Mouse (Mus musculus) embryonic facial prominence, embryonic 10.5 days (tissue): ENCODE measurements around the gene Susd6. TPM values are rescaled to one million over a fixed set of nuclear protein-coding genes. Genes with fewer than 3 reads are reported as not detected.
A peak's percentile ranks its signal among the peaks of the same experiment; 100 is the strongest.

Experiments used
- DNase-seq: peaks from one replicate; pipeline ENCODE4 v3.0.0-alpha.2; 2017; ENCODE audit warnings: low spot score
- H3K27ac ChIP-seq: fragments of 300-500 bp; sonication (generic); replicated peaks from 2 replicates; pipeline ENCODE4 v1.5.1; 2016; ENCODE audit warnings: mild to moderate bottlenecking
- H3K27me3 ChIP-seq: fragments of 300-500 bp; sonication (generic); replicated peaks from 2 replicates; pipeline ENCODE4 v1.6.1; 2016; ENCODE audit warnings: low read depth, mild to moderate bottlenecking; ENCODE audit not compliant: poor library complexity, severe bottlenecking
- H3K36me3 ChIP-seq: fragments of 300-500 bp; sonication (generic); replicated peaks from 2 replicates; pipeline ENCODE4 v1.6.1; 2016; ENCODE audit warnings: mild to moderate bottlenecking, moderate library complexity
- H3K4me1 ChIP-seq: fragments of 300-500 bp; sonication (generic); 2 replicates; pipeline ENCODE4 v1.6.1; 2016
- H3K4me3 ChIP-seq: fragments of 300-500 bp; sonication (generic); 2 replicates; pipeline ENCODE4 v1.5.1; 2016; ENCODE audit warnings: mild to moderate bottlenecking, moderate library complexity
- H3K9me3 ChIP-seq: fragments of 300-500 bp; sonication (generic); 2 replicates; pipeline ENCODE4 v1.6.1; 2016; ENCODE audit warnings: mild to moderate bottlenecking
- WGBS: fragments of 180-500 bp; shearing (Covaris S2); methylation state at CpG from one replicate; pipeline ENCODE4 v1.1.7; 2016; 5-methylcytosine and 5-hydroxymethylcytosine counted together
- polyA plus RNA-seq: library from polyadenylated mRNA; unstranded; fragments of >200 nt; fragmentation: Nextera tagmentation; extraction: Ambion mirVana; gene quantifications from 2 replicates; pipeline ENCODE4 v1.2.1, GENCODE M21; 2016

Susd6 gene
- polyA plus RNA-seq, 1 experiment from 2014 or later = 13.8 TPM

- no peak overlapping the region for H3K27ac ChIP-seq
- H3K27me3 ChIP-seq = no peaks in the 10 kb centered on the region
- no peaks in the 10 kb centered on the region for H3K36me3 ChIP-seq
- no peak overlapping the region for H3K4me3 ChIP-seq
- H3K4me1 ChIP-seq = peaks cover 19% of the 10 kb centered on the region
- 91% methylated on average over 6 of the region's 6 CpGs for WGBS
- H3K9me3 ChIP-seq = no peaks in the 10 kb centered on the region
- DNase-seq = no peak
These were observed 14.6 kb downstream of the Susd6 start for GRCm38 (mm10) chr12:80804861-80805428.

DNA sequence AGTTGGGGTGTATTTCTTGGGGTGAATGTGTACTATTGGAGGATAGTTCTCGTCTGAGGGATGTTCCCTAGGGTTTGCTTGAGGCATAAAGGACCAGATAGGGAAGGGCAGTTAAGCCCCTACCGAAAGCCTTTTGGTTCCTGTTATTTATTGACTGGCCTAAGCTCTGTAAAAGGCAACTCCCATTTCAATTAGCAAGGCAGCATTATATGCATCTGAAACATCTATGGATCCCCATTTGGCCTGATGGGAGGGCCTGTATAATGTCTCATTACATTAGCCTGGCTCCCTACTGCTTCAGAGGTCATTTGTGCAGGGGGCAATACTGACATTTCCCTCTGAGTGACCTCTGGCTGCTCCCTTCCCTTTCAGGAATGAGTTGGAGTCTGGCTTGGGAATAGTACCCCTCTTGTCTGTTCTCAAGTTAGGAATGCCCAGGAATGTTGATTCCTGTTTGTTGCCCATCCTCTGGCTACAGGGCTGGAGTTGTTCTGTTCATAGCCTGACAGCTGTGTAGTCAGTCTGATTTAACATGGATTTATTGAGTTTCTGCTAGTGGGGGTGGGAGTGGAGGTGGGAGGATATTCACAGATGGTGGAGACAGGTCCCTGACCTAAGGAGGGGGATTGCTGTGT lies 17.3 kb downstream of the Susd6 start:
- H3K4me3 ChIP-seq = no peak overlapping the region
- H3K27ac ChIP-seq = no peak overlapping the region
- H3K36me3 ChIP-seq = no peaks in the 10 kb centered on the region
- DNase-seq = no peak
- H3K9me3 ChIP-seq = no peaks in the 10 kb centered on the region
- 30% methylated on average over 2 of the region's 2 CpGs for WGBS
- no peaks in the 10 kb centered on the region for H3K27me3 ChIP-seq
- H3K4me1 ChIP-seq = peaks cover 30% of the 10 kb centered on the region

DNA sequence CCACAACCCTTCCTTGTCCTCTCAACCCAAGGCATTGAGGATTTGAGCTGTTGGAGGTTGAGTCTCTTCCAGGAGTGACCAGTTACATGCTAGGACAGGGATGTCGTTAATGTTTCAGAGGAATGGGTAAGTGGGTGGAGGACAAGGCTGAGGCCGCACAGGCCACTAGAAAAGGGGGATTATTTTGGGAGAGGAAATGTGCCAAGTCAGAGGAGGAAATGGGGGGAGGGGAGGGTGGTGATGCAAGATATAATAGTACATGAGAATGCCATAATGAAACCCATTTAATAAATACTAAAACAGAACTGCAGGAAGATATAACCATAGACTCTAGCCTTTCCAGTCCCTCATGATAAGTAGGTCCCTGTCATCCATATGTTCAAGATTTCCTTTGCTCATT lies 19.7 kb downstream of the Susd6 start:
- H3K36me3 ChIP-seq = no peaks in the 10 kb centered on the region
- DNase-seq = no peak
- no peaks in the 10 kb centered on the region for H3K27me3 ChIP-seq
- H3K4me1 ChIP-seq = peaks cover 31% of the 10 kb centered on the region
- no peak overlapping the region for H3K4me3 ChIP-seq
- H3K9me3 ChIP-seq = no peaks in the 10 kb centered on the region
- 79% methylated on average over 2 of the region's 2 CpGs for WGBS
- no peak overlapping the region for H3K27ac ChIP-seq

DNA sequence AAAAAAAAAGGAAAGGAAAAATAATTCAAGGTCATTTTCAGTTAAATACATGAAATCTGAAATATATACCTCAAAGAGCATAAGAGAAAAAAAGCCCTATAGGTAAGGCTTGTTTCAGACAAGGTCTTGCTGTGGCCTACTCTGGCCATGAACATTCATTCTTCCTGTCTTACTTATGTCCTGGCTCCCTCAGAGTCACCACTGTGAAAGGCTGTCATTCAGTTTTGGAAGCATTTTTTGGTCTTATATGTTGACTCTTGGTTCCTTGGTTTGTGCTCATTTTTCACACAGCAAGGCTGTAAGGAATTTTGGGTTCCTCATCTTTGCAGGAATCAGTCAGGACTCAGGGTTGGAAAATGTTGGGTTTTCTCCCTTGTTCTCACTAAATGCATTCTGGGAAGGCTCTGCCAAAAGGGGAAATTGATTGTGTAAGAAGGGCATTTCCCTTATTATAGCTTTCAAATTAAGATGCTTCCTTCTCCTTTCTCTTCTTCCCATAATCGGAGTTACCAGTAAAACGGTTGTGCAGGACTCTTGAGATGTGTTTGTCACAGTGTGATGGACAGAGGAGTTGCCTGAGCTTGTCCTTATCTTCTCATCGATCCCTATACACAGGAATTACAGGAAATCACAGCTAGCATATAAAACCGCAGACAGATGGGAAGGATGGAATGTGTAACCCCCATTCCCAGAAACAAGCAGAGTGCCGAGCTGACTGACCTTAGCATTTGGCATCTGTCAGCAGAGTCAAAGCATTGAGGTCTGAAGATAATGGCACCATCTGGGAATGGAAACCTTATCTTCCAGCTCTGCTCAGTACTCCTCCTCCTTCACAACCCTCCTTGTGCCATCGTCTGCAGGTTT lies 21.6 kb downstream of the Susd6 start:
- Histone ChIP-seq H3K36me3 (no peaks in the 10 kb centered on the region), H3K4me3 (no peak overlapping the region), H3K27ac (0 out of 2 replicates have a peak overlapping the region, but pooled peaks have one; percentile 3), H3K27me3 (no peaks in the 10 kb centered on the region), H3K4me1 (peaks cover 42% of the 10 kb centered on the region), H3K9me3 (no peaks in the 10 kb centered on the region)
- no peak for DNase-seq
- 51% methylated on average over 6 of the region's 6 CpGs for WGBS

- H3K27ac ChIP-seq = 0 out of 2 replicates have a peak overlapping the region, but pooled peaks have one; percentile 3
- H3K9me3 ChIP-seq = no peaks in the 10 kb centered on the region
- no peak overlapping the region for H3K4me3 ChIP-seq
- 60% methylated on average over 1 of the region's 1 CpGs for WGBS
- H3K36me3 ChIP-seq = no peaks in the 10 kb centered on the region
- H3K4me1 ChIP-seq = peaks cover 39% of the 10 kb centered on the region
- H3K27me3 ChIP-seq = no peaks in the 10 kb centered on the region
- DNase-seq = no peak
These were observed 22.2 kb downstream of the Susd6 start for GRCm38 (mm10) chr12:80812510-80812820.

DNA sequence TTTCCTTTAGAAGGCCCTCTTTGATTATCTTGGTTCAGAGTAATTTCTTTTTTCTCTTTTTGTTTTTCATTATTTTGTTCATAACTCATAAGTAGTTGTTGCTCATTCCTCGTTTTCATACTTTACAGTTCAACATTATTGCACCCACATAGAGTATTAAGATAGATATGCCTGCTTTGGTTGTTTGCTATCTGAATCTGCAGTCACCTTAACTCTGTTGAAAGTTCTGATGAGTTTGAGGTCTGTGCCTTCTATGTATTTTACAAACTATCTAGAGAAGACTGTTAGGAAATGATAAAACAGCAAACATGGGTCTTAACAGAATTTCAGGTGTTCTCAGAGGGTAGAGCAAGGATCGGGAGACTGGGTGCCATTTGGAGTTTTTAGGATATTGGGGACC lies 23.1 kb downstream of the Susd6 start:
- 92% methylated on average over 2 of the region's 2 CpGs for WGBS
- no peak for DNase-seq

DNA sequence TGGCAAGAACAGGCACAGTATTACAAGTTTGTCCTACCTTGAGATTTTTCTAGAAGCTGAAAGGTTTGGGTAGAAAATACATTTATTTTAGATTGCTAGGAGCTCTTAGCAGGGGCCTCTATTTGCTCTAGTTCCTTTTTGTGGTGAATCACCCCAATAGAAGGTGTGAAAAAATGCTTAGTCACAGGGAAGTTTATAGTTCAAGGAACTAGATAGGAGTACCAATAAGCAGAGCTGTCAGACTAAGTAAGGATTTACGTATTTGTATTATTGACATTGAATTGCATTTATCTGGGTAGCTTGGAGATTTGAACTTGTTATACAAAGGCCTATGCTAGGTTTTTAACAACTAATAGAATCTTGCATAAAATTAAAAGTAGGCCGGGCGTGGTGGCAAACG lies 23.6 kb downstream of the Susd6 start:
- Histone ChIP-seq H3K4me1 (peaks cover 33% of the 10 kb centered on the region), H3K27me3 (no peaks in the 10 kb centered on the region), H3K9me3 (no peaks in the 10 kb centered on the region), H3K4me3 (no peak overlapping the region), H3K27ac (no peak overlapping the region), H3K36me3 (no peaks in the 10 kb centered on the region)
- no peak for DNase-seq
- 90% methylated on average over 4 of the region's 4 CpGs for WGBS

More for the DNA sequence above, 23.1 kb downstream of the Susd6 start:
- H3K4me3 ChIP-seq = no peak overlapping the region
- no peak overlapping the region for H3K27ac ChIP-seq
- H3K9me3 ChIP-seq = no peaks in the 10 kb centered on the region
- H3K36me3 ChIP-seq = no peaks in the 10 kb centered on the region
- H3K4me1 ChIP-seq = peaks cover 33% of the 10 kb centered on the region
- no peaks in the 10 kb centered on the region for H3K27me3 ChIP-seq

GRCm38 (mm10) chr12:80814529-80814928 lies 24.2 kb downstream of the Susd6 start:
- Histone ChIP-seq H3K36me3 (no peaks in the 10 kb centered on the region), H3K27me3 (no peaks in the 10 kb centered on the region), H3K27ac (no peak overlapping the region), H3K4me1 (peaks cover 33% of the 10 kb centered on the region), H3K4me3 (no peak overlapping the region), H3K9me3 (no peaks in the 10 kb centered on the region)
- DNase-seq = no peak
- 82% methylated on average over 3 of the region's 3 CpGs for WGBS

GRCm38 (mm10) chr12:80815298-80815697 lies 25.0 kb downstream of the Susd6 start:
- 51% methylated on average over 1 of the region's 1 CpGs for WGBS
- no peak for DNase-seq
- Histone ChIP-seq H3K9me3 (no peaks in the 10 kb centered on the region), H3K36me3 (no peaks in the 10 kb centered on the region), H3K27ac (no peak overlapping the region), H3K4me1 (peaks cover 31% of the 10 kb centered on the region), H3K4me3 (no peak overlapping the region), H3K27me3 (no peaks in the 10 kb centered on the region)

DNA sequence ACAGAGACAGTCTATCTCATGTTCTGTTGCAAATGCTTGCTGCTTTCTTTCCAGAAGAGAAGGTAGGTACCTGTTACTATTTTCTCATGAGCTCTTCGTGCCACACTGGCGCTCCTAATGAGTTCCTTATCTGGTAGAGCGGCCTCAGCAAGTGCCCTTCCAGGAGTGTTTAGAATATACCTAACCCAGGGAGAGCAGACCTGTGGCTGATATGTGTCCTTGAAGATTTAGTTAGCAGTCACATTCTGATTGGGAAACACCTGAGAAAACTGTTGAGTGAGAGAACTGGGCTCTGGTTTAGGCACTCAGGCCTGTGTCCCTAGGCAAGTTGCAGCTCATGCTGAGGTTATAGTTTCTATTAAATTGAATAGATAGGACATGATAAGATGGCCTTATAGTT lies 25.6 kb downstream of the Susd6 start:
- Histone ChIP-seq H3K4me1 (peaks cover 31% of the 10 kb centered on the region), H3K27ac (no peak overlapping the region), H3K36me3 (no peaks in the 10 kb centered on the region), H3K4me3 (no peak overlapping the region), H3K27me3 (no peaks in the 10 kb centered on the region), H3K9me3 (no peaks in the 10 kb centered on the region)
- 87% methylated on average over 3 of the region's 3 CpGs for WGBS
- DNase-seq = no peak

- WGBS = 51% methylated on average over 1 of the region's 1 CpGs
- Histone ChIP-seq H3K4me3 (no peak overlapping the region), H3K9me3 (no peaks in the 10 kb centered on the region), H3K27me3 (no peaks in the 10 kb centered on the region), H3K4me1 (peaks cover 31% of the 10 kb centered on the region), H3K36me3 (no peaks in the 10 kb centered on the region), H3K27ac (peak overlapping the region; percentile 44)
- DNase-seq = peak; percentile 14
These were observed 26.2 kb downstream of the Susd6 start for GRCm38 (mm10) chr12:80816380-80817086.

- DNase-seq = no peak
- Histone ChIP-seq H3K4me1 (peaks cover 20% of the 10 kb centered on the region), H3K27me3 (no peaks in the 10 kb centered on the region), H3K27ac (no peak overlapping the region), H3K4me3 (no peak overlapping the region), H3K9me3 (no peaks in the 10 kb centered on the region), H3K36me3 (no peaks in the 10 kb centered on the region)
These were observed 27.5 kb downstream of the Susd6 start for GRCm38 (mm10) chr12:80817697-80818235.
